Mouse (Mus musculus) neural tube, embryonic 14.5 days (tissue): ENCODE measurements around the gene Fndc5. TPM values are rescaled to one million over a fixed set of nuclear protein-coding genes. Genes with fewer than 3 reads are reported as not detected.

Experiments
- ATAC-seq: fragments of 200-750 bp; cut with Nextera tagmentation; 2 replicates; pipeline ENCODE4 v1.8.0; 2017; ENCODE audit warnings: low read depth, mild to moderate bottlenecking, moderate TSS enrichment, moderate library complexity
- H3K27ac ChIP-seq: fragments of 300-500 bp; sonication (generic); 2 replicates; pipeline ENCODE4 v1.5.1; 2014; ENCODE audit warnings: low read depth, mild to moderate bottlenecking, control low read depth, low read length, moderate library complexity, mixed read lengths
- H3K27me3 ChIP-seq: fragments of 300-500 bp; sonication (generic); 2 replicates; pipeline ENCODE4 v1.6.1; 2014; ENCODE audit warnings: low read length; ENCODE audit not compliant: control insufficient read depth, insufficient read depth
- H3K36me3 ChIP-seq: fragments of 300-500 bp; sonication (generic); 2 replicates; pipeline ENCODE4 v1.6.1; 2014; ENCODE audit warnings: low read length, mixed read lengths; ENCODE audit not compliant: control insufficient read depth, insufficient read depth
- H3K4me1 ChIP-seq: fragments of 300-500 bp; sonication (generic); 2 replicates; pipeline ENCODE4 v1.6.1; 2014; ENCODE audit warnings: low read length; ENCODE audit not compliant: control insufficient read depth, insufficient read depth
- H3K4me2 ChIP-seq: fragments of 300-500 bp; sonication (generic); 2 replicates; pipeline ENCODE4 v1.6.1; 2014; ENCODE audit warnings: mild to moderate bottlenecking, low read depth, low read length, control low read depth
- H3K4me3 ChIP-seq: fragments of 300-500 bp; sonication (generic); 2 replicates; pipeline ENCODE4 v1.5.1; 2014; ENCODE audit warnings: low read depth, low read length, control low read depth, mixed read lengths
- H3K9ac ChIP-seq: fragments of 300-500 bp; sonication (generic); replicated peaks from 2 replicates; pipeline ENCODE4 v1.6.1; 2014; ENCODE audit warnings: low read depth, mild to moderate bottlenecking, control low read depth, low read length, mixed read lengths
- H3K9me3 ChIP-seq: fragments of 300-500 bp; sonication (generic); 2 replicates; pipeline ENCODE4 v1.6.1; 2016; ENCODE audit warnings: low read length; ENCODE audit not compliant: control insufficient read depth
- WGBS: fragments of 180-500 bp; shearing (Covaris S2); extraction: QIAGEN DNeasy Blood & Tissue Kit; methylation state at CpG from one replicate; pipeline ENCODE4 v1.1.7; 2014; 5-methylcytosine and 5-hydroxymethylcytosine counted together
- polyA plus RNA-seq: library from polyadenylated mRNA; unstranded; fragments of >200 nt; fragmentation: Nextera tagmentation; extraction: Ambion mirVana; gene quantifications from 2 replicates; pipeline ENCODE4 v1.2.1, GENCODE M21; 2014

Gene Fndc5
- 27.4 and 32.4 TPM in 2 replicates for polyA plus RNA-seq

- no peak within 1 kb of the TSS; the same call in 1 of the 2 replicates for H3K27ac ChIP-seq
- peak within 1 kb of the TSS; percentile 83 for H3K4me2 ChIP-seq
- peak; percentile 55 for ATAC-seq
- H3K4me1 ChIP-seq, result peaks cover 5% of the 10 kb centered on the region; the same call in 1 of the 2 replicates
- WGBS, result under 1% methylated on average over 41 of the region's 80 CpGs
- H3K4me3 ChIP-seq, result peak within 1 kb of the TSS; percentile 62
- H3K9me3 ChIP-seq, result no peaks in the 10 kb centered on the region
- H3K9ac ChIP-seq, result peak within 1 kb of the TSS; percentile 85
- no peaks in the 10 kb centered on the region for H3K27me3 ChIP-seq
- no peaks in the 10 kb centered on the region for H3K36me3 ChIP-seq
Observed at GRCm38 (mm10) chr4:129136579-129137391, at the start of gene Fndc5. Gene Fndc5, plus strand, starts transcription at chr4:129136999.

GRCm38 (mm10) chr4:129087850-129088249, 48.9 kb upstream of the Fndc5 start:
- no peak overlapping the region for H3K9ac ChIP-seq
- no peaks in the 10 kb centered on the region for H3K9me3 ChIP-seq
- H3K36me3 ChIP-seq, result peaks cover 5% of the 10 kb centered on the region; the same call in 1 of the 2 replicates
- no peaks in the 10 kb centered on the region for H3K27me3 ChIP-seq
- no peaks in the 10 kb centered on the region for H3K4me1 ChIP-seq
- WGBS, result 48% methylated on average over 5 of the region's 5 CpGs
- H3K27ac ChIP-seq, result no peak overlapping the region
- H3K4me3 ChIP-seq, result no peak overlapping the region
- no peak overlapping the region for H3K4me2 ChIP-seq
- no peak for ATAC-seq

- no peak for ATAC-seq
- Histone ChIP-seq H3K9ac (no peak overlapping the region), H3K9me3 (no peaks in the 10 kb centered on the region), H3K27ac (no peak overlapping the region), H3K27me3 (no peaks in the 10 kb centered on the region), H3K4me2 (no peak overlapping the region), H3K4me3 (no peak overlapping the region), H3K36me3 (no peaks in the 10 kb centered on the region), H3K4me1 (no peaks in the 10 kb centered on the region)
- WGBS, result 27% methylated on average over 15 of the region's 15 CpGs
Observed at GRCm38 (mm10) chr4:129095276-129095675, 41.5 kb upstream of the Fndc5 start.

- H3K4me3 ChIP-seq, result no peak overlapping the region
- no peaks in the 10 kb centered on the region for H3K27me3 ChIP-seq
- no peaks in the 10 kb centered on the region for H3K36me3 ChIP-seq
- H3K4me2 ChIP-seq, result no peak overlapping the region
- 83% methylated on average over 7 of the region's 7 CpGs for WGBS
- H3K27ac ChIP-seq, result no peak overlapping the region
- no peaks in the 10 kb centered on the region for H3K4me1 ChIP-seq
- H3K9me3 ChIP-seq, result no peaks in the 10 kb centered on the region
- ATAC-seq, result no peak
- H3K9ac ChIP-seq, result no peak overlapping the region
Observed at GRCm38 (mm10) chr4:129097006-129097405, 39.8 kb upstream of the Fndc5 start.

- Histone ChIP-seq H3K9me3 (no peaks in the 10 kb centered on the region), H3K4me2 (no peak overlapping the region), H3K9ac (no peak overlapping the region), H3K36me3 (no peaks in the 10 kb centered on the region), H3K4me3 (no peak overlapping the region), H3K4me1 (peaks cover 4% of the 10 kb centered on the region; the same call in 1 of the 2 replicates), H3K27me3 (peaks cover 8% of the 10 kb centered on the region; the same call in 1 of the 2 replicates), H3K27ac (no peak overlapping the region)
- ATAC-seq, result no peak
- WGBS, result 90% methylated on average over 14 of the region's 14 CpGs
Observed at GRCm38 (mm10) chr4:129102133-129102829, 34.5 kb upstream of the Fndc5 start.

- Histone ChIP-seq H3K4me2 (peak within 1 kb of the TSS; percentile 33), H3K4me1 (peaks cover 4% of the 10 kb centered on the region; the same call in 1 of the 2 replicates), H3K9me3 (no peaks in the 10 kb centered on the region), H3K27ac (no peak within 1 kb of the TSS), H3K4me3 (peak within 1 kb of the TSS; percentile 18), H3K27me3 (peaks cover 8% of the 10 kb centered on the region; the same call in 1 of the 2 replicates), H3K36me3 (no peaks in the 10 kb centered on the region), H3K9ac (no peak within 1 kb of the TSS; the same call in 1 of the 2 replicates)
- 3% methylated on average over 40 of the region's 40 CpGs for WGBS
- no peak for ATAC-seq
Observed at GRCm38 (mm10) chr4:129105356-129105755, 31.4 kb upstream of the Fndc5 start, which contains the start of gene Tmem54. Gene Tmem54, plus strand, starts transcription at chr4:129105548.

GRCm38 (mm10) chr4:129106073-129106472, 30.7 kb upstream of the Fndc5 start:
- no peak overlapping the region for H3K27ac ChIP-seq
- no peak overlapping the region for H3K9ac ChIP-seq
- H3K4me1 ChIP-seq, result peaks cover 4% of the 10 kb centered on the region; the same call in 1 of the 2 replicates
- 17% methylated on average over 9 of the region's 9 CpGs for WGBS
- ATAC-seq, result no peak
- no peak overlapping the region for H3K4me2 ChIP-seq
- H3K36me3 ChIP-seq, result no peaks in the 10 kb centered on the region
- no peak overlapping the region for H3K4me3 ChIP-seq
- no peaks in the 10 kb centered on the region for H3K9me3 ChIP-seq
- H3K27me3 ChIP-seq, result peaks cover 8% of the 10 kb centered on the region; the same call in 1 of the 2 replicates

GRCm38 (mm10) chr4:129107348-129107899, 29.4 kb upstream of the Fndc5 start:
- WGBS, result 75% methylated on average over 10 of the region's 10 CpGs
- peaks cover 8% of the 10 kb centered on the region; the same call in 1 of the 2 replicates for H3K27me3 ChIP-seq
- H3K9me3 ChIP-seq, result no peaks in the 10 kb centered on the region
- H3K9ac ChIP-seq, result no peak overlapping the region
- H3K4me2 ChIP-seq, result no peak overlapping the region
- no peak overlapping the region for H3K27ac ChIP-seq
- ATAC-seq, result no peak
- H3K36me3 ChIP-seq, result no peaks in the 10 kb centered on the region
- H3K4me1 ChIP-seq, result peaks cover 8% of the 10 kb centered on the region; the same call in 1 of the 2 replicates
- no peak overlapping the region for H3K4me3 ChIP-seq
